Mouse (Mus musculus): ENCODE measurements around the gene Vmn1r181. TPM values are rescaled to one million over a fixed set of nuclear protein-coding genes. Genes with fewer than 3 reads are reported as not detected.
"Not testable (repeated sequence)": the region's sequence is repeated elsewhere in the genome, so short reads cannot be mapped to it uniquely, and the experiment has no call there.

Vmn1r181 gene
- not detected in 2 replicates for polyA plus RNA-seq (2016; fragmentation: Nextera tagmentation; extraction: Ambion mirVana)

DNA sequence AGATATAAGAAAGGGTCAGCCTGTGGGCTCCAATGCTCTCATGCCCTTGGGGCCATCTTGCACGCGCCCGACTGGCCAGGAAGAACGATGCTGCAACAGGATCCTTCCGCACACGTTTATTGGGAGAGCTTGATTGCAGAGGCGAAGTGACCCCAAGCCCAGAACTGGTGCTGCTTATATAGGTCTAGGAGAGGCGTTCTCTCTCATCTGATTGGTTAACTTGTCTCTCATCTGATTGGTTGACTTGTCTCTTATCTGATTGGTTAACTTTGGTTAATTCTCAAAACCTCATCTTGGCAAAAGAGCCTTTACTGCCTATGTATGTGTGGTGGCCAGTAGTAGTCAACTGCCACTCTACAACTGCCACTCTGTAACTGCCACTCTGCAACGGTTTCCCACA, at the start of gene Vmn1r181:
TSS of gene Vmn1r181 (plus strand) at position 301 of the 400 bp plus-strand sequence.
- WGBS: 80% methylated on average over 9 of the region's 9 CpGs
- H3K9me3 ChIP-seq (replicated peaks): peaks cover 35% of the 10 kb centered on the region
- H3K27ac ChIP-seq; ATAC-seq (ENCODE audit: low FRiP score); H3K4me1 ChIP-seq; H3K27me3 ChIP-seq; H3K9ac ChIP-seq; H3K36me3 ChIP-seq; H3K4me2 ChIP-seq (replicated peaks); H3K4me3 ChIP-seq: not testable (repeated sequence)

DNA sequence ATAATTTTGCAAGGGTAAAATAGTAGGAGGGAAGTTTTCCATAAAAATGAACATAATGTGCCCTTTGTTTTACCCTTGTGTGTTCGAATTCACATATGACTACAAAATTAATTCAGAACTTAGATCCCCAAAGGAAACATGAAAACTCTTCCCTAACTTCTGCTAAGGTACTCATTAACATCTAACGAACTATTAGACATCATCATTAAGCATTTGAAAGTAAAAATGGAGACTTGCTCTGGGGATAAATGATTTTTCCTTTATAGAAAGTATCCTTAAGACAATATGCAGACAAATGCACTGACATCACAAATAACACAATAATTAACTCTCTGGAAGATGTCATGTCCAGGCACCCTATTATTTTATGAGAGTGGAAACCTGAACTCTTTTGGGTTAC, 47.7 kb upstream of the Vmn1r181 start, which contains the start of gene Vmn1r179:
TSS of gene Vmn1r179 (plus strand) at position 301 of the 400 bp plus-strand sequence.
- H3K4me3 ChIP-seq: no peak within 1 kb of the TSS
- H3K36me3 ChIP-seq: no peaks in the 10 kb centered on the region
- 42% methylated on average over 2 of the region's 2 CpGs for WGBS
- peaks cover 37% of the 10 kb centered on the region for H3K9me3 ChIP-seq (replicated peaks)
- no peak within 1 kb of the TSS for H3K27ac ChIP-seq
- no peak for ATAC-seq (ENCODE audit: low FRiP score)
- no peak within 1 kb of the TSS for H3K9ac ChIP-seq
- no peak within 1 kb of the TSS for H3K4me2 ChIP-seq (replicated peaks)
- H3K4me1 ChIP-seq: no peaks in the 10 kb centered on the region
- H3K27me3 ChIP-seq: no peaks in the 10 kb centered on the region

DNA sequence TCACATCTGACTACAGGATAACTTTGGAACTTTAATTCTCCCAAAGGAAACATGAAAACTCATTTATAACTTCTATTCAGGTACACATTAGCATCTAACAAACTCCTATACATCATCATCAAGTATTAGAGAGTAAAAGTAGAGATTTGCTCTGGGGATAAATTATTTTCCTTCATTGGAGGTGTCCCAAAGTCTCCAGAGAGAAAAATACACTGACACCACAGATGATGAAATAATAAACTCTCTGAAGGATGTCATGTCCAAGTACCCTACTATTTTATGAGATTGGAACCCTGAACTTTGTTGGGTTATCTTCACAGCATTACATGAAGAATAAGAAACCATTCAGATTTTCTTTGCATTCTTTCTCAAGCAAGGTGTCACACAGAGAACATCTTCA, 24.1 kb upstream of the Vmn1r181 start, which contains the start of gene Vmn1r180:
TSS of gene Vmn1r180 (plus strand) at position 301 of the 400 bp plus-strand sequence.
- Histone ChIP-seq H3K9me3 (replicated peaks) (peaks cover 16% of the 10 kb centered on the region; the same call in 1 of the 2 replicates), H3K4me1 (no peaks in the 10 kb centered on the region), H3K9ac (no peak within 1 kb of the TSS), H3K27me3 (no peaks in the 10 kb centered on the region), H3K4me2 (replicated peaks) (no peak within 1 kb of the TSS), H3K36me3 (no peaks in the 10 kb centered on the region), H3K27ac (no peak within 1 kb of the TSS), H3K4me3 (no peak within 1 kb of the TSS)
- no peak for ATAC-seq (ENCODE audit: low FRiP score)

GRCm38 (mm10) chr7:23968044-23968443, 6.4 kb upstream of the Vmn1r181 start:
- H3K27me3 ChIP-seq; H3K9ac ChIP-seq; H3K27ac ChIP-seq; ATAC-seq (ENCODE audit: low FRiP score); H3K4me1 ChIP-seq; H3K4me3 ChIP-seq; H3K4me2 ChIP-seq (replicated peaks); H3K36me3 ChIP-seq: not testable (repeated sequence)
- H3K9me3 ChIP-seq (replicated peaks): peaks cover 39% of the 10 kb centered on the region
- 57% methylated on average over 3 of the region's 3 CpGs for WGBS

- ATAC-seq (ENCODE audit: low FRiP score): no peak
- H3K9ac ChIP-seq: no peak within 1 kb of the TSS
- H3K4me2 ChIP-seq (replicated peaks): no peak within 1 kb of the TSS
- peaks cover 19% of the 10 kb centered on the region for H3K9me3 ChIP-seq (replicated peaks)
- no peak within 1 kb of the TSS for H3K27ac ChIP-seq
- no peaks in the 10 kb centered on the region for H3K4me1 ChIP-seq
- no peaks in the 10 kb centered on the region for H3K27me3 ChIP-seq
- H3K4me3 ChIP-seq: no peak within 1 kb of the TSS
- no peaks in the 10 kb centered on the region for H3K36me3 ChIP-seq
- 70% methylated on average over 2 of the region's 2 CpGs for WGBS
These were observed 27.0 kb downstream of the Vmn1r181 start, which contains the start of gene V1rd19 for GRCm38 (mm10) chr7:24001391-24001790. TSS of gene V1rd19 (plus strand) at chr7:24001691.

Other genes with a start within 250 kb of the Vmn1r181 start
- gene Vmn1r174, start 222.3 kb upstream of the Vmn1r181 start, polyA plus RNA-seq (2016; fragmentation: Nextera tagmentation; extraction: Ambion mirVana): not detected in 2 replicates
- not detected in 2 replicates for gene Vmn1r175, start 164.0 kb upstream of the Vmn1r181 start, polyA plus RNA-seq (2016; fragmentation: Nextera tagmentation; extraction: Ambion mirVana)
- not detected in 2 replicates for gene Vmn1r176, start 137.2 kb upstream of the Vmn1r181 start, polyA plus RNA-seq (2016; fragmentation: Nextera tagmentation; extraction: Ambion mirVana)
- gene Vmn1r177, start 108.2 kb upstream of the Vmn1r181 start, polyA plus RNA-seq (2016; fragmentation: Nextera tagmentation; extraction: Ambion mirVana): not detected in 2 replicates
- not detected in 2 replicates for gene Vmn1r178, start 82.6 kb upstream of the Vmn1r181 start, polyA plus RNA-seq (2016; fragmentation: Nextera tagmentation; extraction: Ambion mirVana)
- gene Vmn1r179, start 47.6 kb upstream of the Vmn1r181 start, polyA plus RNA-seq (2016; fragmentation: Nextera tagmentation; extraction: Ambion mirVana): not detected in 2 replicates
- gene Vmn1r180, start 24.0 kb upstream of the Vmn1r181 start, polyA plus RNA-seq (2016; fragmentation: Nextera tagmentation; extraction: Ambion mirVana): not detected in 2 replicates
- not detected in 2 replicates for gene V1rd19, start 27.1 kb downstream of the Vmn1r181 start, polyA plus RNA-seq (2016; fragmentation: Nextera tagmentation; extraction: Ambion mirVana)
- not detected in 2 replicates for gene Vmn1r183, start 78.6 kb downstream of the Vmn1r181 start, polyA plus RNA-seq (2016; fragmentation: Nextera tagmentation; extraction: Ambion mirVana)
- gene Zfp180, start 107.3 kb downstream of the Vmn1r181 start, polyA plus RNA-seq (2016; fragmentation: Nextera tagmentation; extraction: Ambion mirVana): 32.4 and 32.5 TPM in 2 replicates
- 7.6 and 9.3 TPM in 2 replicates for gene Zfp112, start 137.7 kb downstream of the Vmn1r181 start, polyA plus RNA-seq (2016; fragmentation: Nextera tagmentation; extraction: Ambion mirVana)
- gene Zfp235, start 159.6 kb downstream of the Vmn1r181 start, polyA plus RNA-seq (2016; fragmentation: Nextera tagmentation; extraction: Ambion mirVana): 19.2 TPM in 2 replicates
- gene Zfp114, start 200.4 kb downstream of the Vmn1r181 start, polyA plus RNA-seq (2016; fragmentation: Nextera tagmentation; extraction: Ambion mirVana): 4.8 and 5.2 TPM in 2 replicates
- gene Zfp111, start 236.8 kb downstream of the Vmn1r181 start, polyA plus RNA-seq (2016; fragmentation: Nextera tagmentation; extraction: Ambion mirVana): 9.3 and 10.4 TPM in 2 replicates

All from hindbrain, embryonic 12.5 days (tissue).